Mouse (Mus musculus) CH12.LX (cell line): ENCODE results near the gene Aaas. TPM values are rescaled to one million over a fixed set of nuclear protein-coding genes. Genes with fewer than 3 reads are reported as not detected.

ENCODE experiments used
- DNase-seq: peaks from one replicate; pipeline ENCODE4 v3.0.0-alpha.2; 2013; ENCODE audit errors: extremely low read depth
- H3K27ac ChIP-seq: 2 replicates; pipeline ENCODE4 v1.5.1; 2012; ENCODE audit warnings: low read depth, mild to moderate bottlenecking, control low read depth, moderate library complexity; ENCODE audit not compliant: insufficient read depth
- H3K27me3 ChIP-seq: replicated peaks from 2 replicates; pipeline ENCODE3; 2012; ENCODE audit warnings: inconsistent platforms
- H3K36me3 ChIP-seq, 2 experiments: replicated peaks in 1 of 2; 2 replicates each; pipeline versions ENCODE3 to v1.6.1; 2012; ENCODE audit warnings: inconsistent platforms in 1 of 2, low read length in 1 of 2, mild to moderate bottlenecking in 1 of 2, mixed read lengths in 1 of 2, moderate library complexity in 1 of 2; ENCODE audit not compliant: control insufficient read depth in 1 of 2, insufficient read depth in 1 of 2
- H3K4me1 ChIP-seq, 2 experiments: 2 replicates each; pipeline ENCODE4 v1.6.1; 2012; ENCODE audit warnings: inconsistent platforms in 1 of 2, moderate library complexity in 1 of 2; ENCODE audit not compliant: insufficient read depth in 2 of 2, control insufficient read depth in 1 of 2
- H3K4me2 ChIP-seq: 2 replicates; pipeline ENCODE4 v1.6.1; 2012; ENCODE audit warnings: low read depth, mild to moderate bottlenecking, control low read depth; ENCODE audit not compliant: poor library complexity, insufficient read depth, severe bottlenecking
- H3K4me3 ChIP-seq, 3 experiments: fragments of 150-350 bp in 1 of 3; sonication (generic) in 1 of 3; replicated peaks in 1 of 3; 2 replicates each; pipeline versions ENCODE3 to v1.5.1; 2011 to 2012; ENCODE audit warnings: low read depth in 2 of 3, low read length in 2 of 3, mild to moderate bottlenecking in 2 of 3, moderate library complexity in 2 of 3, control low read depth in 1 of 3, improper control_type of control experiment in 1 of 3, inconsistent platforms in 1 of 3, mixed read lengths in 1 of 3; ENCODE audit not compliant: poor library complexity in 1 of 3
- H3K79me2 ChIP-seq: replicated peaks from 2 replicates; pipeline ENCODE4 v1.6.1; 2012; ENCODE audit warnings: mild to moderate bottlenecking, moderate library complexity; ENCODE audit not compliant: control insufficient read depth, poor library complexity, insufficient read depth, severe bottlenecking; ENCODE audit errors: extremely low read depth
- H3K9ac ChIP-seq: 2 replicates; pipeline ENCODE4 v1.6.1; 2012; ENCODE audit warnings: low read depth, mild to moderate bottlenecking, control low read depth, moderate library complexity; ENCODE audit not compliant: insufficient read depth
- H3K9me3 ChIP-seq: replicated peaks from 2 replicates; pipeline ENCODE3; 2012; ENCODE audit warnings: low read length, inconsistent platforms, mixed read lengths
- BHLHE40 ChIP-seq: IDR thresholded peaks from 2 replicates; pipeline ENCODE4 v1.6.1; 2011; ENCODE audit warnings: mild to moderate bottlenecking, low read depth, low read length, improper control_type of control experiment
- CHD1 ChIP-seq: IDR thresholded peaks from 2 replicates; pipeline ENCODE4 v1.6.1; 2012; ENCODE audit warnings: low read depth, low read length, improper control_type of control experiment, inconsistent platforms
- CTCF ChIP-seq, 2 experiments: IDR thresholded peaks in 1 of 2; conservative IDR thresholded peaks in 1 of 2; 2 replicates each; pipeline ENCODE4 v1.5.1; 2011 to 2012; ENCODE audit warnings: low read depth in 2 of 2, low read length in 2 of 2, improper control_type of control experiment in 1 of 2, inconsistent platforms in 1 of 2, mild to moderate bottlenecking in 1 of 2, moderate library complexity in 1 of 2
- E2F4 ChIP-seq: IDR thresholded peaks from 2 replicates; pipeline ENCODE4 v1.6.1; 2011; ENCODE audit warnings: low read depth, low read length, improper control_type of control experiment; ENCODE audit not compliant: insufficient replicate concordance
- ELF1 ChIP-seq: IDR thresholded peaks from 2 replicates; pipeline ENCODE4 v1.6.1; 2014; ENCODE audit warnings: low read depth, mild to moderate bottlenecking, inconsistent platforms, low read length, improper control_type of control experiment
- EP300 ChIP-seq: IDR thresholded peaks from 2 replicates; pipeline ENCODE4 v1.6.1; 2011; ENCODE audit warnings: low read length, improper control_type of control experiment
- ETS1 ChIP-seq: conservative IDR thresholded peaks from 2 replicates; pipeline ENCODE4 v1.6.1; 2012; ENCODE audit warnings: low read depth, mild to moderate bottlenecking, inconsistent platforms, low read length, improper control_type of control experiment, moderate library complexity
- HCFC1 ChIP-seq: IDR thresholded peaks from 2 replicates; pipeline ENCODE4 v1.6.1; 2012; ENCODE audit warnings: low read depth, mild to moderate bottlenecking, inconsistent platforms, low read length, improper control_type of control experiment
- JUN ChIP-seq: IDR thresholded peaks from 2 replicates; pipeline ENCODE4 v1.6.1; 2011; ENCODE audit warnings: low read depth, mild to moderate bottlenecking, low read length, improper control_type of control experiment, moderate library complexity; ENCODE audit not compliant: insufficient read depth
- KAT2A ChIP-seq: IDR thresholded peaks from 2 replicates; pipeline ENCODE4 v1.6.1; 2012; ENCODE audit warnings: low read length, improper control_type of control experiment, inconsistent platforms; ENCODE audit not compliant: insufficient replicate concordance
- MAX ChIP-seq: IDR thresholded peaks from 2 replicates; pipeline ENCODE4 v1.6.1; 2011; ENCODE audit warnings: low read length, improper control_type of control experiment
- MAZ ChIP-seq: IDR thresholded peaks from 2 replicates; pipeline ENCODE4 v1.6.1; 2012; ENCODE audit warnings: low read depth, mild to moderate bottlenecking, inconsistent platforms, low read length, improper control_type of control experiment, moderate library complexity
- MXI1 ChIP-seq: IDR thresholded peaks from 2 replicates; pipeline ENCODE4 v1.6.1; 2011; ENCODE audit warnings: mild to moderate bottlenecking, low read depth, low read length, improper control_type of control experiment
- NELFE ChIP-seq: IDR thresholded peaks from 2 replicates; pipeline ENCODE4 v1.6.1; 2011; ENCODE audit warnings: low read depth, low read length, improper control_type of control experiment
- POLR2A ChIP-seq: IDR thresholded peaks from 2 replicates; pipeline ENCODE4 v1.6.1; 2011; ENCODE audit warnings: low read depth, mild to moderate bottlenecking, improper control_type of control experiment, low read length
- POLR2AphosphoS2 ChIP-seq: IDR thresholded peaks from 2 replicates; pipeline ENCODE4 v1.6.1; 2011; ENCODE audit warnings: low read depth, low read length, improper control_type of control experiment
- SIN3A ChIP-seq: IDR thresholded peaks from 2 replicates; pipeline ENCODE4 v1.6.1; 2012; ENCODE audit warnings: low read length, improper control_type of control experiment, inconsistent platforms
- TCF12 ChIP-seq: IDR thresholded peaks from 2 replicates; pipeline ENCODE4 v1.6.1; 2014; ENCODE audit warnings: low read depth, mild to moderate bottlenecking, inconsistent platforms, low read length, improper control_type of control experiment
- USF1 ChIP-seq: IDR thresholded peaks from 2 replicates; pipeline ENCODE4 v1.6.1; 2014; ENCODE audit warnings: low read depth, mild to moderate bottlenecking, inconsistent platforms, low read length, improper control_type of control experiment
- ZMIZ1 ChIP-seq: IDR thresholded peaks from 2 replicates; pipeline ENCODE4 v1.6.1; 2012; ENCODE audit warnings: low read depth, mild to moderate bottlenecking, inconsistent platforms, low read length, improper control_type of control experiment
- ZNF384 ChIP-seq: IDR thresholded peaks from 2 replicates; pipeline ENCODE4 v1.6.1; 2012; ENCODE audit warnings: low read depth, low read length, improper control_type of control experiment, inconsistent platforms
- dilution Hi-C: fragments of 300-500 bp; cut with MboI; formaldehyde crosslinking; loops from 2 replicates; pipeline ENCODE4 v1.14.3; 2020; ENCODE audit warnings: low sequenced_read_pairs; ENCODE audit not compliant: extremely low pct_unique_long_range_greater_than_20kb, extremely low pct_ligation_motif_present
- in situ Hi-C: fragments of 300-500 bp; cut with MboI; formaldehyde crosslinking; loops from 3 replicates; pipeline ENCODE4 v1.14.3; 2019; ENCODE audit warnings: low sequenced_read_pairs, low pct_ligation_motif_present, low pct_unique_long_range_greater_than_20kb, mixed read lengths
- polyA plus RNA-seq: library from polyadenylated mRNA; unstranded; fragments of >175 nt; gene quantifications from 2 replicates; pipeline ENCODE4 v1.2.1, GENCODE M21; 2012; ENCODE audit warnings: low read depth; ENCODE audit not compliant: insufficient read length
- total RNA-seq, 2 experiments: library from RNA; depleted of rRNA; stranded (reverse); fragments of 300-350 nt in 1 of 2; fragments of >200 nt in 1 of 2; gene quantifications; 2 replicates each; pipeline ENCODE4 v1.2.3; 2012 to 2014

Aaas gene
- total and polyA plus RNA-seq, 3 experiments = 98.3 to 266 (median 126) TPM

- TF ChIP-seq USF1 = no peak
Observed at GRCm38 (mm10) chr15:102350138-102350941, at the start of gene Aaas (continued).

GRCm38 (mm10) chr15:102399229-102400221 is 49.0 kb upstream of the Aaas start:
- peak; percentile 24 for TF ChIP-seq HCFC1
- TF ChIP-seq TCF12 = peak; percentile 56; the same call in 1 of the 2 replicates
- peak; percentile 74; the same call in 1 of the 2 replicates for TF ChIP-seq POLR2A
- TF ChIP-seq BHLHE40 = no peak
- 0 out of 2 replicates have a peak, but pooled peaks have one; percentile 6 for TF ChIP-seq EP300
- TF ChIP-seq MAX = peak; percentile 13; the same call in 1 of the 2 replicates
- peak; percentile 8; the same call in 1 of the 2 replicates for TF ChIP-seq ETS1
- peak; percentile 71; the same call in 1 of the 2 replicates for TF ChIP-seq ZMIZ1
- peak; percentile 74 for TF ChIP-seq NELFE
- peak; percentile 66 for TF ChIP-seq ELF1
- peak; percentile 81 for TF ChIP-seq MAZ
- TF ChIP-seq CHD1 = peak; percentile 74; the same call in 1 of the 2 replicates
- TF ChIP-seq KAT2A = 0 out of 2 replicates have a peak, but pooled peaks have one; percentile 9
- no peak for TF ChIP-seq CTCF (conservative IDR thresholded peaks at IDR 0.05 in 1 of 2, IDR thresholded peaks at IDR 0.05 in 1 of 2; ENCODE audit: low read depth in 2 of 2, low read length in 2 of 2)
- TF ChIP-seq JUN = no peak
- peak; percentile 80 for TF ChIP-seq MXI1
- TF ChIP-seq ZNF384 = peak; percentile 96
- TF ChIP-seq E2F4 = no peak
- 0 out of 2 replicates have a peak, but pooled peaks have one; percentile 36 for TF ChIP-seq POLR2AphosphoS2
- TF ChIP-seq SIN3A = peak; percentile 82
- Histone ChIP-seq H3K4me1 (peaks cover 5 to 24% of the 10 kb centered on the region in 2 experiments; a peak in 3 of 4 replicates), H3K27ac (peak overlapping the region; percentile 72), H3K27me3 (no peaks in the 10 kb centered on the region), H3K9me3 (no peaks in the 10 kb centered on the region), H3K9ac (peak overlapping the region; percentile 88), H3K36me3 (no peaks in the 10 kb centered on the region), H3K79me2 (no peaks in the 10 kb centered on the region), H3K4me3 (peak overlapping the region; percentile 70 to 80 (median 72)), H3K4me2 (peak overlapping the region; percentile 87)
- peak; percentile 73 for DNase-seq
- dilution Hi-C loops (no loop called here), in situ Hi-C loops (no loop called here)
